Mouse (Mus musculus): ENCODE results near the gene B4galnt2. TPM values are rescaled to one million over a fixed set of nuclear protein-coding genes. Genes with fewer than 3 reads are reported as not detected.

Gene B4galnt2
- total RNA-seq, 1 experiment: 1.5 TPM

DNA sequence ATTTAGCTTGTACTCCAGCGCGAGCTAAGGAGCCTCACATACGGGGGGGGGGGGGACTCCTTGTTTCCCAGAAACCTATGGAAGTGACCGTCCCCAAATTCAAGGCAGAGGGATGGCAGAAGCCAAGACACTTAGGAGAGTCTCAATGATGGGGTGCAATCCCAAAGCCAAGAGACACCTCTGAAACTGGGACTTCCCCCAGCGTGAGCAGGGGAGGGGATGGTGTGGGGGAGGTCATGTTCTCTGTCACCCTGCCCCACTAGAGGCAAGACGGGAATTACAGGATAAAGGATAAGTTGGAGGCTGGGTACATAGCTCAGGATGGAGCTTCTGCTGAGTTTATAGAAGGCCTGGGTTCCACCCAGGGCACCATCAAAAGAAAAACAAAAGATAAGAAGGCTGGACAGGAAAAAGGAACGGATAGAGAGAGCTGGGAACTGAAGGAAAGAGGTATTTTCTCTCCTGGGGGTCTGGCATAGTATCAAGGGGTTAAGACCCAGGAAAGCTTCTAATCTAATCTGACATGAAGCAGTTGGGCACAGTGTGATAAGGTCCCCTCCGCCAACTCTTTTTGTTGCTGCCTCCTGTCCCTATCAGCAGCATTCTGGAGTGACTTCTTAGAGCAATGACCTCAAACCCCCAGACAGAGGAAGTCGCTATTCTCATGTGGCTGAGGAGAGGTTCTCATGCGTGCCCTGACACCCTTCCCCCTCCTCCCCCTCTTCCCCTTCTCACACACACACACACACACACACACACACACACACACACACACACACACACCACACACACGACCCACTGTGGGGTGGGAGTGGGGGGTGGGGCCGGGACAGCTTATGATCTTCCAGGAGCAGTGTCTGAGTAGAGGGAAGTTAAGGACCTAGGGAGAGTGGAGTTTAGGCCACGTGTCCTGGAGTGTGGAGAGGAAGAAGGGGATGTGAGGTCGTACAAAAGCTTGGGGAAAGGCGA lies 79.7 kb downstream of the B4galnt2 start:
- no peak for TF ChIP-seq MAFK (IDR thresholded peaks at IDR 0.05; ENCODE audit: insufficient read depth, low read depth, low read length)
- TF ChIP-seq HCFC1 (IDR thresholded peaks at IDR 0.05; ENCODE audit: borderline replicate concordance, insufficient read depth, low read length): no peak
- no peak for TF ChIP-seq CHD2 (IDR thresholded peaks at IDR 0.05; ENCODE audit: low read depth, low read length)
- TF ChIP-seq ZC3H11A (IDR thresholded peaks at IDR 0.05; ENCODE audit: borderline replicate concordance, low read depth, low read length): no peak
- no peak for TF ChIP-seq ZNF384 (IDR thresholded peaks at IDR 0.05; ENCODE audit: low read depth, low read length)
- Histone ChIP-seq H3K4me3 (ENCODE audit: insufficient read depth in 1 of 2, low read depth in 1 of 2, low read length in 2 of 2, poor library complexity in 1 of 2, severe bottlenecking in 1 of 2) (no peak overlapping the region), H3K9ac (ENCODE audit: insufficient read depth, low read depth, low read length, poor library complexity, severe bottlenecking) (no peak overlapping the region), H3K36me3 (ENCODE audit: control insufficient read depth, insufficient read depth, low read length, poor library complexity, severe bottlenecking) (no peaks in the 10 kb centered on the region), H3K27ac (ENCODE audit: insufficient read depth, low read depth, low read length, poor library complexity, severe bottlenecking) (no peak overlapping the region), H3K4me1 (ENCODE audit: control insufficient read depth in 2 of 2, insufficient read depth in 2 of 2, low read length in 2 of 2, poor library complexity in 1 of 2) (peaks cover 5 to 38% of the 10 kb centered on the region in 2 experiments; a peak in 2 of 4 replicates), H3K9me3 (ENCODE audit: control insufficient read depth, insufficient read depth, low read depth, low read length) (no peaks in the 10 kb centered on the region)
- in situ Hi-C loops (cut with MboI; ENCODE audit: low sequenced_read_pairs in 2 of 2, unreplicated experiment in 2 of 2): no loop called here
- no peak for DNase-seq (ENCODE audit: low read depth, low spot score)

DNA sequence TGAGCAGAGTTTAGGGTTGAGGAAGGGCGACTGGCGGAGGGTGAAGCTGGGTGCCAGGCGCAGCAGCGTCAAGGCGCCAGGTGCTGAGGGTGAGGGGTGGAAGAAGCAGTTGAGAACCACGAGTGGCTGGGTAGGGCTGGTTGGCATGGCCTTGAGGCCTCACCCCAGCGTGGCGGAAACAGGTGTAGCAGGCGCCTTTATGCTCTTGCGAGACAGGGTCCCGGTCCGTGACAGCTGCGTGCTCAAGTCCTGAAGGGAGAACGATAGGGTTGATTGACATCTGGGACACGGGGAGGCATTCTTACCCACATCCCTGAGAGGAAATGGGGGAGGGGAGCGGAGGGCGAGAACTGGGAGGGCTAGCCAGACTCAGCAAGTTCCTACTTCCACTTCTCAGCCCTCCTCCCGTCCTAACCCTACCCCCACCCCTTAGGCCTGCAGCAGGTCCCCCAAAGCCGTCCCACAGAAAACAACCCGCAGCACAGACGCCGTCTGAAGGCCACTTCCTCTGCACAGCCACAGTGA lies 80.5 kb downstream of the B4galnt2 start:
- H3K4me3 ChIP-seq (ENCODE audit: insufficient read depth in 1 of 2, low read depth in 1 of 2, low read length in 2 of 2, poor library complexity in 1 of 2, severe bottlenecking in 1 of 2): peak overlapping the region in 1 of 2 experiments; percentile 32; a peak in 1 of 4 replicates
- no peak overlapping the region for H3K27ac ChIP-seq (ENCODE audit: insufficient read depth, low read depth, low read length, poor library complexity, severe bottlenecking)
- no peak for DNase-seq (ENCODE audit: low read depth, low spot score)
- peaks cover 5 to 38% of the 10 kb centered on the region in 2 experiments; a peak in 2 of 4 replicates for H3K4me1 ChIP-seq (ENCODE audit: control insufficient read depth in 2 of 2, insufficient read depth in 2 of 2, low read length in 2 of 2, poor library complexity in 1 of 2)
- TF ChIP-seq ZC3H11A (IDR thresholded peaks at IDR 0.05; ENCODE audit: borderline replicate concordance, low read depth, low read length) (no peak), ZNF384 (IDR thresholded peaks at IDR 0.05; ENCODE audit: low read depth, low read length) (no peak), MAFK (IDR thresholded peaks at IDR 0.05; ENCODE audit: insufficient read depth, low read depth, low read length) (no peak), CHD2 (IDR thresholded peaks at IDR 0.05; ENCODE audit: low read depth, low read length) (no peak), HCFC1 (IDR thresholded peaks at IDR 0.05; ENCODE audit: borderline replicate concordance, insufficient read depth, low read length) (no peak)
- no peaks in the 10 kb centered on the region for H3K9me3 ChIP-seq (ENCODE audit: control insufficient read depth, insufficient read depth, low read depth, low read length)
- in situ Hi-C loops (cut with MboI; ENCODE audit: low sequenced_read_pairs in 2 of 2, unreplicated experiment in 2 of 2): no loop called here
- no peak overlapping the region for H3K9ac ChIP-seq (ENCODE audit: insufficient read depth, low read depth, low read length, poor library complexity, severe bottlenecking)
- no peaks in the 10 kb centered on the region for H3K36me3 ChIP-seq (ENCODE audit: control insufficient read depth, insufficient read depth, low read length, poor library complexity, severe bottlenecking)

DNA sequence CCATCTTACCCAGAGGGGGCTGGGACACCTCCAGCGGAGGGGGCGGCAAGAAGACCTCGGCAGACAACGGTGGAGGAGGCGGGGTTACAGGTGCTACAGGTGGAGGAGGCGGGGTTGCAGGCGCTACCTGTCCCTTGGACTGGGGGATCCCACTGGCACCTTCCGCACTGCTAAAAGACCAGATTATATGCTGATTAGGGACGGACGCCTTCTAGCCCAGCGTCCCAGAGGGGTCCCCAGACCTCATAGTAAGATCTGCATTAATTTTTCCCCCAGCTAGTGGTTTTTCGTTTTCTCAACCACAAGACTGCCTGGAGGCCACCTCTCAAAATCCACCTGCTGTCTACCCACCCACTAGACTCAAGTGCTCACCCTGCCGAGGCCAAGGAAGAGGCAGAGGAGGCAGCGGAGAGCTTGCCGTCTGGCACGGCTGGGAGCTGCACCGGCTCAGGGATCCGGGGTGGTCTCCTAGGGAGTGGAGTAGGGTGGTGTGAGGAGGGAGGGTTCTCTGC lies 81.0 kb downstream of the B4galnt2 start:
- H3K36me3 ChIP-seq (ENCODE audit: control insufficient read depth, insufficient read depth, low read length, poor library complexity, severe bottlenecking): no peaks in the 10 kb centered on the region
- no peak overlapping the region for H3K9ac ChIP-seq (ENCODE audit: insufficient read depth, low read depth, low read length, poor library complexity, severe bottlenecking)
- in situ Hi-C loops (cut with MboI; ENCODE audit: low sequenced_read_pairs in 2 of 2, unreplicated experiment in 2 of 2): no loop called here
- peaks cover 5 to 36% of the 10 kb centered on the region in 2 experiments; a peak in 2 of 4 replicates for H3K4me1 ChIP-seq (ENCODE audit: control insufficient read depth in 2 of 2, insufficient read depth in 2 of 2, low read length in 2 of 2, poor library complexity in 1 of 2)
- H3K27ac ChIP-seq (ENCODE audit: insufficient read depth, low read depth, low read length, poor library complexity, severe bottlenecking): no peak overlapping the region
- DNase-seq (ENCODE audit: low read depth, low spot score): no peak
- H3K9me3 ChIP-seq (ENCODE audit: control insufficient read depth, insufficient read depth, low read depth, low read length): no peaks in the 10 kb centered on the region
- TF ChIP-seq ZNF384 (IDR thresholded peaks at IDR 0.05; ENCODE audit: low read depth, low read length) (no peak), MAFK (IDR thresholded peaks at IDR 0.05; ENCODE audit: insufficient read depth, low read depth, low read length) (no peak), CHD2 (IDR thresholded peaks at IDR 0.05; ENCODE audit: low read depth, low read length) (no peak), HCFC1 (IDR thresholded peaks at IDR 0.05; ENCODE audit: borderline replicate concordance, insufficient read depth, low read length) (no peak), ZC3H11A (IDR thresholded peaks at IDR 0.05; ENCODE audit: borderline replicate concordance, low read depth, low read length) (no peak)
- H3K4me3 ChIP-seq (ENCODE audit: insufficient read depth in 1 of 2, low read depth in 1 of 2, low read length in 2 of 2, poor library complexity in 1 of 2, severe bottlenecking in 1 of 2): peak overlapping the region in 1 of 2 experiments; percentile 32; a peak in 2 of 4 replicates

DNA sequence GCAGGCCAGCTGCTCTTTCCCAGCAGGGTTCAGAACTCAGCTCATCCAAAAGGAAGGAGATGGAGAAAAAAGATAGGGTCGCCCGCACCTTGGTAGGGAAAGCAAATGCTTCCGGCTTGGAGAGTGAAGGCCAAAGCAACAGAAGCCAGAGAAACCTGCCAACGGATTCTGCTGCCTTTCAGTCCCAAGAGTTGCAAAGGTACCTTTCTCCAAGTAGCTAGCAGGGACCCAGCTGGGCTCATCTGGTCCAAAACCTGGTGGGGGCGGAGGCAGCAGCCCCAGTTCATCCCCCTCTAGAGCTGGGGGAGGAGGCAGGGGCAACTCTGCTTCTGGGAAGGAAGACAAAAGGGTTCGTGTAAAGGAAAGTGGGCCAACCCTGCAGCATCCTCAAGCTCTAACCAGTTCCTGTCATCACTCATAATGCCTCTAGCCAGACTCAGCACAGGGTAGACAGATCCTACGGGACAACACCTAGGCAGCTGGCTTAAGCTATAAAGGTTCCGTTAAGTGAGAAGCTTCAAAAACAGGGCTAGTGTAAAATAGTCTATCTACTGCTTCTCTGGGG lies 81.6 kb downstream of the B4galnt2 start:
- Histone ChIP-seq H3K27ac (ENCODE audit: insufficient read depth, low read depth, low read length, poor library complexity, severe bottlenecking) (no peak overlapping the region), H3K4me1 (ENCODE audit: control insufficient read depth in 2 of 2, insufficient read depth in 2 of 2, low read length in 2 of 2, poor library complexity in 1 of 2) (peaks cover 5 to 36% of the 10 kb centered on the region in 2 experiments; a peak in 2 of 4 replicates), H3K4me3 (ENCODE audit: insufficient read depth in 1 of 2, low read depth in 1 of 2, low read length in 2 of 2, poor library complexity in 1 of 2, severe bottlenecking in 1 of 2) (no peak overlapping the region; a peak in 1 of 4 replicates), H3K36me3 (ENCODE audit: control insufficient read depth, insufficient read depth, low read length, poor library complexity, severe bottlenecking) (no peaks in the 10 kb centered on the region), H3K9me3 (ENCODE audit: control insufficient read depth, insufficient read depth, low read depth, low read length) (no peaks in the 10 kb centered on the region), H3K9ac (ENCODE audit: insufficient read depth, low read depth, low read length, poor library complexity, severe bottlenecking) (no peak overlapping the region)
- in situ Hi-C loops (cut with MboI; ENCODE audit: low sequenced_read_pairs in 2 of 2, unreplicated experiment in 2 of 2): no loop called here
- TF ChIP-seq ZNF384 (IDR thresholded peaks at IDR 0.05; ENCODE audit: low read depth, low read length) (no peak), ZC3H11A (IDR thresholded peaks at IDR 0.05; ENCODE audit: borderline replicate concordance, low read depth, low read length) (no peak), HCFC1 (IDR thresholded peaks at IDR 0.05; ENCODE audit: borderline replicate concordance, insufficient read depth, low read length) (no peak), CHD2 (IDR thresholded peaks at IDR 0.05; ENCODE audit: low read depth, low read length) (no peak), MAFK (IDR thresholded peaks at IDR 0.05; ENCODE audit: insufficient read depth, low read depth, low read length) (no peak)
- no peak for DNase-seq (ENCODE audit: low read depth, low spot score)

Measured in ES-E14 (cell line).